Mouse (Mus musculus): ENCODE data around the gene Dll3.

The Dll3 gene

DNA sequence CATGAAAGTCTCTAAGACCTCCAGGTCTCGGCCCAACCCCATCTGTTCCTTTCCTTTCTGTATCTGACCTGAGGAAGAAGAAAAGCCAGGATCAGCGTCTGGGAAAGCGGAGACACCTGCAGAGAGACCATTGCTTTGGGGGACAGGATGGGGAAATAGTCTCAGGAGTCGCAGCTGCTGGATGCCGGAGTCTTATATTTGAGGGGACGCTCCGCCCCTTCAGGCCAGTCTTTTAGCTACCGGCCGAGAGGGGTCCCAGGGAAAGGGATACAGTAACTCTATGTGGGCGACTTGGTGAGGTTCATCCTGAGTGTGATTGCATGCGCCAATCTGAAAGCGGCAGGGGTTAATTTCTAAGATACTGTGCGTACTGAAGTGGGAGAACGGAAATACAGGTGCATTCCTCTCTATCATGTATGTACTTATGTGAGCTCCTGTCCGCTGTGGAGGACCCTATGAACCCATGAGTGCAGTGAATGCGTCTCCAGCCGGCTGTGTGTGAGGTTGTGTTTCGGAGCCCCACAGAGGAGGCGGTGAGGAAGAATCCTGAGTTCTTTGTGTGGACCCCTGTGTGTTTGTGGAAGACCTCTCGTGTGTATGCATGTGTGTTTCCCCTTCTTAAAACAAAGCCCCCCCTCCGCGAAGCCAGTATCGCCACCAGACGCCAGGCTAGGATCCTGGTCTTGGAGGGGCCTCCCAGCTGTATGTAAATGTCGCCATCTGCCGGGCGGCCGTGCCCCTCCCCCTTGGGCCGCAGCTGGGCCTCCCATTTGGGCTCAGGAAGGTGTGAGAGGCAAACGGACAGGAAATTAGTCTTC is at the start of gene Dll3:
TSS of gene Dll3 (minus strand) at position 623 of the 818 bp plus-strand sequence.
- DNase-seq: no peak

DNA sequence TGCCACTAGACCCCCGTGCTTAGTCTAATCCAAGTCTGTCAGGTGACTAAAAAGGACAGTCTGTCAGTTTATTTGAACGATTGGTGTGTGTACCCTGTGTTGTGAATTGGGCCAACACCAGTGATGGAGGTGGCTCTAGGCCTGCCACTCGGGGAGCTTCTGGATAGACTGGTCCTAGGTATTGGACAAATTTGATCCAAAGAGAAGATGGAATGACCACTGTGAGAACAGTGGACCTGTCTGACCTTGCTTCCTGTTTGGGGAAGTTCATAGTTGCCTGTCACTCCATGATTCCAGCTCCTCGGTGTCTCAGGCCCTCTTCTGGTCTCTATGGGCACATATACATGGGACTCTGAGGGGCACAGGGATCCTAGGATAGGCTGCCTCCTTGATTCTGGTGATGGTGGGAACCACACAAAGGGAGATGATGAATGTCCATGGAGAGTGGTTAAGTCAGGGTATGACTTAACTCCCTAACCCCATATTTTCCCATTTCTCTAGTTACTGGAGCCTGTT is 49.7 kb upstream of the Dll3 start:
- DNase-seq: no peak

DNA sequence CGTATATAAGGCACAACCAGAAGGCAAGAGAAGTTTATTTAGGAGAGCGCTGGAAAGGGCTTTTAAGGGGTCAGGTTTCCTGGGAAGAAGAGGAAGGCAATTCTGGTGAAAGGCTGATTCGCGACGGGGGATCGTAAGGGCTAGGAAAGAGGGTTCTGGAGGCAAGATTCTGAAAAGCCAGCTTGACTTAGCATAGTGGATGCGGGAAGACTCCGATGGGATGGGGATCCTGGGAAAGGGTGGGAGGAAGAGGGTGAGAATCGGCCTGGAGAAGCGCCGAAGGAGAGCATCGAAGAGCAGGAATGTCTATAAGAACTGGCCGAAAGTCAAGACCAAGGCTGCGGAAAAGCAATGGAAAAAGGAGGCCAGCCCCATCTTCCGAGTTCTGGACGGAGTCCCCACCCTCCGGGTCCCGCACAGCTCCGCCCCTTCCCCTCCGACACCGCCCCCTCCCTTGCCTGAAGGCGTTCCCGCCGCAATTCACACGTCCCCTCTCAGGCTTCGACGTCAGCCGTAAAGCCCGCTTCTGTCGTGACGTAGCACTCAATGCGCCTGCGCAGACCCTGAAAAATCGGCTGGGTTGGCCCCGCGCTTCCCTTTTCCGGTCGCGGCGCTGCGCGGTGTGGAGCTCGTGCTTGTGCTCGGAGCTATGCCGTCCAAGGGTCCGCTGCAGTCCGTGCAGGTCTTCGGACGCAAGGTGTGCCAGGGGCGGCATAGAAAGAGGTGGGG is 48.3 kb upstream of the Dll3 start, which contains the start of gene Rps16:
TSS of gene Rps16 (plus strand) at position 498 of the 729 bp plus-strand sequence.
- DNase-seq: peak; percentile 95

DNA sequence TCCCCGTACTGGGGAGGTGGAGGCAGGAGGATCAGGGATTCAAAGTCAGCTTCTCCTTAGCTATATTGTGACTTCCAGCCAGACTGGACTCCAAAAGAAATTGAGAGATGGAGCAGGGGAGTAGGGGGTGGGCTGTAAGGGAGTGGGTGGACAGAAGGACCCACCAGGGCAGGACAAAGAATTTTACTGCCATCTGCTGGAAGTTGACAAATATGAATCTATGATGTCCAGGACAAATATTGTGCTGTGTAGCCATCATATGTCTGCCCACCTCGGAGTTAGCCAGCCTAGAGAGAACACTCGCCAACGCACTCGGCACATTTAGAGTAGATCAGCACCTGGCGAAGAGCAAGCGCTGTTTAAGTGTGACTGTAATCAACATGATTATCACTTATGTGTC is 46.6 kb upstream of the Dll3 start:
- DNase-seq: no peak

DNA sequence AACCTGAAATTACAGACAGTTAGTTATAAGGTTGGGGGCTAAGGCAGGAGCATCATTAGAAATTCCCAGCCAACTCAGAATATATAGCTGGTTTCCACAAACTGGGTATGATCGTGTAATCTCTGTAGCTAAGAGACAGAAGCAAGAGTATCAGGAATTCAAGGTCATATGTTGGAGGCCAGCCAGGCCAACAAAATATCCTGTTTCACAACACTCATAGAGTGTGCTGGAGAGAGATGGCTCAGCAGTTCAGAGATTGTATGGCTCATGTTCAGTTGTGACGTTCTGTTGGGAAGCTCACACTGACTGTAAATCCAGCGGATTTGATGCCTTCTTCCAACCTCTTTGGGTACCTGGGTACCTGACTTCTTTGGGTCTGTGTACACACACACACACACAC is 45.7 kb upstream of the Dll3 start:
- DNase-seq: no peak

DNA sequence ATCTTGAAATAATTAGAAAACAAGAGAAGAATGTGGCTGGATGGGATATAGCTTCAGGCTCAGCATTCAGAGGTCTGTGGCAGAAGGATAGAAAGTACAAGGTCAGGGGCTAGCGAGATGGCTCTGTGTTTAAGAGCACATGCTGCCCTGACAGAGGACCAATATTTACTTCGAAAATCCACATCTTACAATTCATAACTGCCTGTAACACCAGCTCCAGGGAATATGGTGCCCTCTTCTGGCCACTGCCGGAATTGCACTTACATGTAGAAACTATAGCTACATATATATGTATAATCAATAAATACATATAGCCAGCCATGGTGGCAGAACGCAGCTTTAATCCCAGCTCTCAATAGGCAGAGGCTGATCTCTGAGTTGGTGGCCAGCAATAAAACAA is 42.6 kb upstream of the Dll3 start:
- DNase-seq: no peak

DNA sequence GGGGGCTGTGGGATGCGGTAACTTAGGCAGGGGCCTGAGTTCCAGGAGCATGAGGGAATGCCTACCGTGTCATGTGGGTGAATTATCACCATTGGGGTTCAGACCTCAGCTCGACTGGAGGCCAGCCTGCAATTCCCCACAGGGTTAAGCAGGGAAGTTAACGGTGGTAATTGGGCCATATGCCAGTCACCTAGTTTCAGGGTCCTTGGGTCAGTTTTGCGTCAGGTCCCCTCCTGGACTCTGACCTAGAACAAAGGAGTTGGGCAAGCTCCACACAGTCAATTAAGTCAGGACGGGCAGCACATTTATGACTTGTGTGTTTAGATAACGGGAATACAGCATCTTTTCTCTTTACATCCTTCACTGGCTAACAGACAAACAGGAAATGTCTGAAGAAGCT is 39.3 kb upstream of the Dll3 start:
- no peak for DNase-seq

DNA sequence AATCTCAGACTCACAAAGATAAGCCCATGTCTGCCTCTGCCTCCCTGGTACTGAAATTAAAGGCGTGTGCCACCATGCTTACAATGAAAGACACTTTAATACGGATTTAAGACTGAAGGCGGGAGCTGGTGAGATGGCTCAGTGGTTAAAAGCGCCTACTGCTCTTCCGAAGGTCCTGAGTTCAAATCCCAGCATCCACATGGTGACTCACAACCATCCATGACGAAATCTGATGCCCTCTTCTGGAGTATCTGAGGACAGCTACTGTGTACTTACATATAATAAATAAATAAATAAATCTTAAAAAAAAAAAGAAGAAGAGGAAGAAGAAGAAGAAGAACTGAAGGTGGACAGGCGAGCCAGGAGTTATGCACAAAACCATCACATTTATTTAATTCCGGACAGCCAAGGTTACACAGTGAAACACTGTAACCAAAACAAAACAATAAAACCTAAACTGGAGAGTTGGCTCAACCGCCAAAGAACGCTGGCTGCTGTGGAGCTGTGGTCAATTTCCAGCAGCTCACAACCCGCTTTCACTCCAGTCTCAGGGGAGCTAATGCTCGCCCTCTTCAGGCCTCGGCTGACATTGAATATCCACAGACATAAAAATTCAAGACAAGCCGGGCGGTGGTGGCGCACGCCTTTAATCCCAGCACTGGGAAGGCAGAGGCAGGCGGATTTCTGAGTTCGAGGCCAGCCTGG is 37.3 kb upstream of the Dll3 start:
- peak; percentile 67 for DNase-seq

DNA sequence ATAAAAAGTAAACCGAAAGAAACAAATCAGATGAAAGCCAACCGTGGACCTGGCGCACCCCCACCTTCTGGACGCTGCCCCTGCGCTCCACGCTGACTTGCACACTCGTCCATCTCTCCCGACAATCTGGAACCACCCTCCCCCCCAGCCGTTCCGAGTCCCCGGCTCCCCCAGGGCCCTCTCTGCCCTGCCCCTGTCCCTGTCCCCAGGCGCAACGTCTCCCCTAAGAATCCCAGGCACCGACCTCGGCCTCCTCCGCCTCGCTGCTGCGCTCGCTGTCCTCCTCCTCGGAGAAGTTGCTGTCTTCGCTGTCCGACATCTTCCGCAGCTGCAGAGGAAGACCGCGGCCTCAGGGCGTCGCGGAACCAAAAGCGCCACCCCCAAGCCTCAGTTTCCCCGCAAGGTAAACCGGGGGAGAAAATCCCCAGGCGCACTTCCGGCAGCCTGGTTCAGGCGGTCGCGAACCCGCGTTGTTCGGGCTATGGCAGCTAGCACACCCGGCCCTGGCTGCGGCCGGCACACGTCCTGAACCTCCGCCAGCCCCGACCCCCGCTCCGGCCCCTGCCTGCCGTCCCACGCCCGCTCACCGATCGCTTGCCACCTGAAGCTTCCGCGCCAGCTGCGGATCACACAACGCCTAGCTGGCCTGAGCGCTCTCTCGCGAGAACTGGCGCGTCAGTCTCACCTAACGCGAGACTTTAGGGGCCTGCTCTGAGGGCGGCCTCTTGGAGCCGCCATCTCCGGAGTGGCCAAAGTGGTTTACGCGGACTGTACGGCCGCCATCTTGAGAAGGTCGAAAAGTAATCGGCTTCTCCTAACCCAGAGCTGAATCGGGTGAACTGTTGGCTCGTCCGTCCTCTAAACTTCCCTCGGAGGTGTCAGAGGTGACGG is 36.3 kb upstream of the Dll3 start, which contains the start of gene Supt5:
TSS of gene Supt5 (minus strand) at position 639 of the 891 bp plus-strand sequence.
- DNase-seq: peak; percentile 98

DNA sequence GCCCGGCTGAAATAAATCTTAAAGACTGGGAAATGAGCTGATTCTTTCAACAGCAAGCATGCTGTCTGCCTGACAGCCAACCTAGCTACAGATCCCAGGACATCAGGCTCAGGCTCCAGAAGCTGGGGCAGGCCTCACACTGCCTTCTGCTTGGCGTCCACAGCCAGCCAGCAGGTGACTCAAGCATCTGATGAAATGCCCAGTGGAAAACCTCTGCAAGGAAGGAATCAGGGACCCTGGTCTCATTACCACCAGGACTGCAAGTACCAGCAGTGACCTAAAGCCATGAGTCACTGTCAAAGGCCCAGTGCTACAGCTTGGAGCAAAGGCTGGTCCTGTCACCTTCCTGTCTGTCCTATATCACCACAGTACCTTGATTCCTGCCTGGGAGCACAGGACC is 33.4 kb upstream of the Dll3 start:
- DNase-seq: no peak

DNA sequence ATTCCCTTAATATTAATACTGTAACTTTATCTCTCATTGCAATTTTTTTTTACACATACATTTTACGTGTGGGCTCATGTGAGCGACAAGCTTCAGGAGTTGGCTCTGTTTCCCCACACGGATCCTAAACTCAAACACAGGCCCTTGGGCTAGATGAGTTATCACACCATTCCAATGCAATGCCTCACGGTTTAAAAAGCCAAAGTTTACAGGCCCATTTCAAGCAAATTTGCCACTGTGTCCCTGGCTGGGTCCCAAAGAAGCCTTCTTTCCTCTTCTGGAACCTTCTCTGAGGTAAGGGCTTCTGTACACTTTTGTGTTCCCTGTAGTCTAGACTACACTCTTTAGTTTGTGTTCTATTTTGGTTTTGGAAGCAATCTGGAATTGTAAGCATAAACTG is 32.5 kb upstream of the Dll3 start:
- no peak for DNase-seq

DNA sequence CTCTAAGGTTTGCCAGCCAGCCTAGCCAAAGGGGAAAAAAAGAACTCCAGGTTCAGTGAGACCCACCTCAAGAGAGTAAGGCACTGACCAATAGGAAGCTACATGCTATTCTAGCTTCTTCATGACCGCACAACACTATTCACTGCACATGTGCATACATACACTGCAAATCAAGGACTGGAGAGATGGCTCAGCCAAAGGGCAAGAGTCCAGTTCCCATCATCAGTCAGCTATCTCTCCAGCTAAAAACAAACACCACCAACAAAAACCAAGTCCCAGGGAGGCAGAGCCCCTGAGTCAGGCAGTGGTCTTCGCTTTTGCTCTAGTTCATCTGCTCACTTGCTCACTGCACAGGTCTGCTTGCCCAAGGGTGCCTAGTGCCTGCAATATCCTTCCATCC is 26.2 kb upstream of the Dll3 start:
- no peak for DNase-seq

DNA sequence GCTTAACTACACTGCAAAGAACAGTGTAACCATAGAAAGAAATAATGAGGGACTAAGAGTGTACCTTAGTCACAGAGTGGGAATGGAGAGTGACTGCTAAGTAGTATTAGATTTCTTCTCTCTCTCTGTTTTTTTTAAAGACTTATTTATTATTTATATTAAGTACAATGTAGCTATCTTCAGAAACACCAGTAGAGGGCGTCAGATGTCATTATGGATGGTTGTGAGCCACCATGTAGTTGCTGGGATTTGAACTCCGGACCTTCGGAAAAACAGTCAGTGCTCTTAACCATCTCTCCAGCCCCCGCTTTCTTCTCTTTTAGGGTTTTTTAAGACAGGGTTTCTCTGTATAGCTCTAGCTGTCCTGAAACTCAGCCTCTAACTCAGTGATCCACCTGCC is 24.4 kb upstream of the Dll3 start:
- DNase-seq: no peak

DNA sequence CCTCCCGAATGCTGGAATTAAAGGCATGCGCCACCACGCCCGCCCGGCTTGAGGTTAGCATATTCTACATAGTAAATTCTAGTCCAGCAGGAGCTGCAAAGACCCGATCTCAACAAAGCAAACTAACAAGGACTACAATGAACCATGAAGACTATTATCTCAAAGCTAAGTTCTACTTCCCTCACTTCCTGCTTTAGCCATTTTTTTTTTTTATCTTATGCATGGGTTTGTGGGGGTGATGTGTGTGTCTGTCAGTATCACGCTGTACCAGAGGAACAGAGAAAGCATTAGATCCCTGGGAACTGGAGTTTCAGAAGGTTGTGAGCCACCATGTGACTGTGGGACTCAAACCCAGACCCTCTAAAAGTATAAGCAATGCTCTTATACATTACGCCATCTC is 23.3 kb upstream of the Dll3 start:
- no peak for DNase-seq

DNA sequence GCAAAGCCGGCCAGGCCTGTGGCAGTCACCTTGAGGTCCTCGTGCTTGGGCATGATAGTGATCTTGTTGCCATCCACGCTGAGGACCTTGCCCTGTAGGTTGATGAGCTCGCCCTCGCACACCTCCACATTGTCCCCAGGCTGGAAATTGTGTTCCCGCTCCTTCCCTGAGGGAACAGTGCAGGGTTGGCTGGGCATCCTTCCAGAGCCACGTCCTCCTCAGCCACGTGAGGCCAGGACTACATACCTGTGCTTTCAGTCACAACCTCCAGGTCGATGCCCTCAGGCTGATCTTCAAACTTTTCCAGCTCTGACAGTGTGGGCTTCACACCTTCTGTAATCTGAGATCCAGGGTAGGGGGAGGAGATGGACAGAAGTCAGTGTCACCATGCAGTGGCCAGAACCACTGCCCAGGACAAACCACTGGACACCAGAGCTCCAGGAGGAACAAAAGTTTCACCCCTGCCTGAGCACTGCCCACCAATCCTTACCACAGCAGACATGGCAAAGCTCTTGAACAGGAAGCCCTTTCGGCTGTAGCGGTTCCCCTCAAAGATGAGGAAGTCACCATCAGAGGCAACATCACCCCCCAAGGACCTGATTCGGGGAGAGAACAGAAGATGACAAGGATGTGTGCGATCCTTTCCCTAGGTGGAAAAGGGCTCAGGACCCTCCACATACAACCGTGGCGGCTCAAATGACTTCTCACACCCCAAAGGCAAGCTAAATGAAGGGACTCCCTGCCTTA is 20.1 kb upstream of the Dll3 start:
- DNase-seq: peak; percentile 67

DNA sequence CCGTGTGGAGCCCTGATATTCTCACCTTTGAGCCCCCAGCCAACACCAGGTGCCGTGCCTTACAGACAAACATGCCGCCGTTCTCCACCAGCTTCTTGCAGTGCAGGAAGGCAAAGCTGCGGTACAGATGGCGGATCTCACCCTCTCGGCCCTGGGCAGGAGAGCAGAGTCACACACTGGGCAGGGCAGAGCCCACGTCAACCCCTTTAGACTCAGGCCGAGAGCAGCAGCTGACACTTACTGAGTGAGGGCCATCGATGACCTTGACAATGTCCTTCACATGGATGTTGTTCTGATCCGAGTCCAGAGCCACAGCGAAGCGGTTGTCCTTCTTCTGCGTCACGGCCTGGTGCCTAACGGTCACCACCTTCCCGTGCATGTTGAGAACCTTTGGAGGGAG is 16.7 kb upstream of the Dll3 start:
- DNase-seq: no peak

DNA sequence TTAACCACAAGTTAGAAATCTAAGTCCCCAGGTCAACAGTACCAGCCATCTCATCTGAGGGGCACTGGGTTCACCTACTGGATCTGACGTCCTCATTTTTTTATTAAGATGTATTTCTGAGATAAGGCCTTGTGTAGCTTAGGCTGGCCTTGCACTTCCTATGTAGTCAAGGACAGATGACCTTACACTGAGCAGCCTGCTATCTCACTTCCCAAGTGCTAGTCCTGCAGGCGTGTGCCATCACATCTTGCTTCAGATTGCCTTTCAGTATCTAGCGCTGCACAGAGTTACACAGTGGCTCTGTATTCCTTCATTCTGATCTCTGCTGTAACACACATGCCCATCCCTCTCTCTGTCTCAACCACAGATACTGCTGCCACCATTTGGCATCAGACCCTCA is 16.0 kb upstream of the Dll3 start:
- no peak for DNase-seq

DNA sequence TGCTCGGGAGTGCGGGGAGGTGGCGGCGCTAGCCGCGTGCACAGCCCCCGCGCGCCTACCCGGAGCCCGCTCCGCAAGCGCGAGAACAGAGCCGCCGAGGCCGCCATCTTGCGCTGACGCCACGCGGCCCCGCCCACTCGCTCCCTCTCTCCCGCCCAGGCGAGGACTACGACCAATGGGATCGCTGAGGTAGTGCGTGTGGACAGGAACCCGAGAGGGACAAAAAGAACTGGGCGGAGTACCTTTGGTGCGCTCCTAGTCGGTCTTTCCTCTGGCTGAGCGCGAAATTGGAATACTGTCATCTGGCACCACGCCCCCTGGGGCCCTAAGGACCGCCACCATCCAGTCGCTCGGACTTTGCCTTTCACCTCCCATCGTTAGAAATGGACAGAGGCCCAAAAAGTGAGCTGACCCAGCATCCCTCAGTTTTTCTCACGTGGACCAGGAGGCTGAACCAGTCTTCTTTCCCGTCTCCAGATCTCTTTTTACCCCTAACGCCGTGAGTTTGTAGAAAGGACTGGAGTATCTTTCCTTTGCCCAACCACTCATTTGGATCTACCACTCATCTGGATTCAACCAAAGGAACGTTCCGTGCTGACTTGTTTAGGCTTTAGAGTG is 10.0 kb upstream of the Dll3 start, which contains the start of gene Timm50:
TSS of gene Timm50 (minus strand) at position 147 of the 618 bp plus-strand sequence.
- peak; percentile 97 for DNase-seq

DNA sequence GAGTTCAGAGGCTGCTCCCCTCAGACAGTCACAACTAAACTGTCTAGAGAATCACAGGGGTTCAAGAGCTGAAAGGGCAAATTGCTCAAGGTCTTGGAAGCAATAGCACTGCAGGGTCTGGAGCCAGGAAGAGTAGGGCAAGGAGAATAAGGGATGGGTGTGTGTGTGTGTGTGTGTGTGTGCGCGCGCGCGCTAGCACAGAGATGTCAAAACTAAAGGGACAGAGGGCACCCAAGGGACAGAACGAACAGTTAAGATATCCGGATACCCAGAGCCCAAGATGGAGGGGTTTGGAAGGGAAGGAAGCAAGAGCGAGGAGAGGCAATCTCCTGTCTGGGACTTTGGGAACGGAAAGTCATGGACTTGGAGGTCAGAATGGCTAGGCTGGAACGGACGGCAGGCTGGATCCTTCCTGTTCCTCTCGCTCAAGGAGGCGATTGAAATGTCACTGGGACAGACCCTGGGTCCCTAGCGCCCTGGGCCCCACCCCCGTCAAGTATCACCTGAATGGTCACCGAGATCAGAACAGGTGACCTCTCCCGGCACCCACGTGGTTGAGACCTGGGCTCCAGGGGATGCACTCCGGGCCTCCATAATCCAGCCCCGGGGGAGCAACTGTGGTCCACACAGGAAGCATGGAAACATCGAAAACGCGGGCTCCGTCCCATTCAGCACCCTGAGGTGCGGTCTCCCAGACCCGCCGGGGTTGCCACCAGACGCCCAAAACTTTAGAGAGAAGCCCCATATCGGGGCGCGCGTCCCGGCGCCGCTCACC is 9.3 kb upstream of the Dll3 start:
- DNase-seq: no peak

DNA sequence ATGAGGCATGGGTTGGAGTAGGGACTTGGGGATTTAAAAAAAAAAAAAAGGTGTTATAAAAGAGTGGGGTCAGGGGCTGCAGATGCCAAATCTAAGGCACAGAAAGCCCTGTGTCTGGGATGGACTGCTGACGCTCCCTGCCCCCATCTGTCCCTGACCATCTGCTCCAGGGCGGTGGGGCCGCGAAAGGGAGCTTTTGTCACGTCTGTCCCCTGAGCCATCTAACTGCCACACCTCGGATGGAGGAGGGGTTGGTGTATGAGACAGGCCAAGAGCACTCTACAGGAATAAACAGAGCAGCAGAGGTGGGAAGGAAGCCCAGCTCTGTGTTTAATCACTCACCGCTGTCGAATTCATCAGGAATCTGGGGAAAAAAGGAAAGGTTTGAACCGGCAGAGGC is 7.7 kb upstream of the Dll3 start:
- DNase-seq: no peak
